Mouse (Mus musculus) thymus, postnatal 36 days (tissue): ENCODE results near the gene Rfx5.
"Not testable (repeated sequence)": the region's sequence is repeated elsewhere in the genome, so short reads cannot be mapped to it uniquely, and the experiment has no call there.

Experiments used
- DNase-seq, 2 experiments: peaks; one replicate each; pipeline ENCODE4 v3.0.0; 2022; ENCODE audit warnings: mixed read lengths in 2 of 2

Rfx5 gene

DNA sequence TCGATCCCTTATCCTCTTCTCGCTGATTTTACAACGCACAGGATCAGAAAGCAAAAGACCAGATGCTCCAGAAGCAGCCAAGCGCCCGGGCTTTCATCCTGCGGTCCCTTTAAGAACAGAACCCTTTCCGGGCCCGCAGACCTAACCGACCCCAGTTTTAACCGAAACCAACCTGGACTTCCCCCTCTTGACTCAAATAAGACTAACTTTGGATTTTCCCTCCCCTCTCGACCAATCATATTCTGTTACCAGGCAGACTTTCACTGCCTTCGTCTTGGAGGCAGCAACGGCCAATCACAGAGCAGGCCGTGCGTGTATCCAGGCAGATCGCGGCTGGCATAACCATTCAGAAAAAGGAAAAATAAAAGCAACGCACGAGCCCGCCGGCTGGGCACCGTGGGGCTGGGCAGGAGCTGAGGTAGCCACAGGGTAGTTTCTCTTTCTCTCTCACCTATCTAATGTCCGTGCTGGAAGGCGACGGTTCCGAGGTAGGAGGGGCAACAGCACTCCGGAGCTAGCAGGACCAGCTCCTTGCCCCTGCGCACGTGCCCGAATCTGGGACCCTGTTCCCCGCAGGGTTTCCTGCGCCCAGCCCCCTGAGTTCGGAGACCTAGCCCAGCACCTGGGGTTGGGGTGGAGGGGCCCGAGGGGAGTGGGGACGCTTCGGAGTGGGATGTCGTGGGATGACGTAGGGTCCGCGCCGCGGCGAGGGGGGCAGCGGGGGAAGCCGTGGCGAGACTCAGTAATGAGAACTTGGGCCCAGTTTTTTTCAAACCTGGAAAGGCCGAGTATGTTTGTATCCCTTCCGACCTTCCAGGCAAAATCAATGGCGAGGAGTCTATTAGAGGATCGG lies at the start of gene Rfx5:
Gene Rfx5 (plus strand): TSS at position 312 of the 853 bp plus-strand sequence.
- peak; percentile 86 to 89 for DNase-seq

DNA sequence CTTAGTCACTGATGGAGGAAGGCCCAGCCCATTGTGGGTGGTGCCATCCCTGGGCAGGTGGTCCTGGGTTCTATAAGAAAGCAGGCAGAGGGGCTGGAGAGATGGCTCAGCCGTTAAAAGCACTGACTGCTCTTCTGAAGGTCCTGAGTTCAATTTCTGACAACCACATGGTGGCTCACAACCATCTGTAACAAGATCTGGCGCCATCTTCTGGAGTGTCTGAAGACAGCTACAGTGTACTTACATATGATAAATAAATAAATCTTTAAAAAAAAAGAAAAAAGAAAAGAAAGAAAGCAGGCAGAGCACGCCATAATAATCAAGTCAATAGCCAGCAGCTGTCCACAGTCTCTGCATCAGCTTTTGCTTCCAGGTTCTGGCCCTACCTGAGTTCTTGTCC lies 49.1 kb upstream of the Rfx5 start:
- DNase-seq, result not testable (repeated sequence)

- no peak for DNase-seq
Measured at GRCm38 (mm10) chr3:94906482-94906881, 47.4 kb upstream of the Rfx5 start.

GRCm38 (mm10) chr3:94911050-94911693 lies 42.7 kb upstream of the Rfx5 start:
- no peak for DNase-seq

- no peak for DNase-seq
Measured at GRCm38 (mm10) chr3:94913801-94914200, 40.1 kb upstream of the Rfx5 start.

- peak in 1 of 2 experiments; percentile 9 for DNase-seq
Measured at GRCm38 (mm10) chr3:94915903-94916741, 37.8 kb upstream of the Rfx5 start.

DNA sequence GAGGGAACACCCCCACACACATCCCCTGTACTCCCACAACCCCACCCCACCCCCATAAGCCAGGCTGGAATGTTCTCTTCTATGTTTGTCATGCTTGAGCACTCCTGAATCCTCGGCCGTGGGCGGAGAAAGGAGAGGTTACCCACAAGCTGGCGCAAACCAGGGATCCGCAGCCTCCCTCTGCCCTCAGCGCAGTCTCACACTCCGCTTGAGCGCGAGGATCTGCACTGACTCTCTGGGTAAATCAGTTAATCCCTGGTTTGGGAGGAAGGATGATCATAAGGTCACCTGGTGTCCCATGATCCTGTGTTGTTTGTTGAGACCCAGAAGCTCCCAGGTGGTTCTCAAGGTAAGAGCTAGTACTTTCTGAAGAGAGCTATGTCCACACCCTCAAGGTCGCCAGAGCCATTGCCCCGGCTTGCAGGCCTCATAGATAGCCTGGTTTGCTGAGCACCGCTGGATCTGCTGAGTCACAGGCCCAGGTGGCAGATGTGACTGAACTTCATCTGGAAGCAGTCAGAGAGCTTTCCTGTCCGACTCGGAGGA lies 36.0 kb upstream of the Rfx5 start:
- no peak for DNase-seq

DNA sequence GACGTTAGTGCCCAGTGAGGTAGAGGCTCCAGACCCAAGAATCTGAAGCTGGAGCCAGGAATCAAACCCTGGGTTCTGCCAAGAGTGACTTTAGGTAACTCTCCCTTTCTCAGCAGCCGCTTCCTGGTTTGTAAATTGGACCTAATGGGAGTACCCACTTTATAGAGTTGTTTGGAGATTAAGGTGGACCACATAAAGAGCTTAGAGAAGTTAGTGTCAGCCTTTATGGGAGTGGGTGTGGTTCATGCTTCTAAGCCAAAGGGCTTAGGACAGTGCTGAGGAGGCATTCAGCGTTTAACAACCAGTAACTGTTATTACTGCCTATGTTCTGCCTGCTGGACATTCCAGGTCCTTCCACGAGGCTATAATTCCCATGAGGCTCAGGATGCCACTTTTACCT lies 35.0 kb upstream of the Rfx5 start:
- no peak for DNase-seq

- DNase-seq, result no peak
Measured at GRCm38 (mm10) chr3:94921104-94921503, 32.8 kb upstream of the Rfx5 start.

- no peak for DNase-seq
Measured at GRCm38 (mm10) chr3:94922333-94922732, 31.5 kb upstream of the Rfx5 start.

GRCm38 (mm10) chr3:94924688-94925087 lies 29.2 kb upstream of the Rfx5 start:
- DNase-seq, result no peak

- not testable (repeated sequence) for DNase-seq
Measured at GRCm38 (mm10) chr3:94926301-94926736, 27.6 kb upstream of the Rfx5 start.

DNA sequence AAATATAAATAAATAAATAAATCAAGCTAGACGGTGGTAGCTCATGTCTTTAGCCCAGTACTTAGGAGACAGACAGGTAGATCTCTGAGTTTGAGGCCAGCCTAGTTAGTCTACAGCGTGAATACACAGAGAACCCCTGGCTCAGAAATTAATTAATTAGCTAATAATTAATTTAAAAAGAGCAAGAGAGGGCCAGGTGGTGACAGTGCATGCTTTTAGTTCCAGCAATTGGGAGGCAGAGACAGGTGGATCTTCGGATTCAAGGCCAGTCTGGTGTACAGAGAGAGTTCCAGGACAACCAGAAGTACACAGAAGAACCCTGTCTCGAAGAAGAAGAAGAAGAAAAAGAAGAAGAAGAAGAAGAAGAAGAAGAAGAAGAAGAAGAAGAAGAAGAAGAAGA lies 24.9 kb upstream of the Rfx5 start:
- DNase-seq, result not testable (repeated sequence)

GRCm38 (mm10) chr3:94930386-94931266 lies 23.2 kb upstream of the Rfx5 start:
- DNase-seq, result not testable (repeated sequence)

DNA sequence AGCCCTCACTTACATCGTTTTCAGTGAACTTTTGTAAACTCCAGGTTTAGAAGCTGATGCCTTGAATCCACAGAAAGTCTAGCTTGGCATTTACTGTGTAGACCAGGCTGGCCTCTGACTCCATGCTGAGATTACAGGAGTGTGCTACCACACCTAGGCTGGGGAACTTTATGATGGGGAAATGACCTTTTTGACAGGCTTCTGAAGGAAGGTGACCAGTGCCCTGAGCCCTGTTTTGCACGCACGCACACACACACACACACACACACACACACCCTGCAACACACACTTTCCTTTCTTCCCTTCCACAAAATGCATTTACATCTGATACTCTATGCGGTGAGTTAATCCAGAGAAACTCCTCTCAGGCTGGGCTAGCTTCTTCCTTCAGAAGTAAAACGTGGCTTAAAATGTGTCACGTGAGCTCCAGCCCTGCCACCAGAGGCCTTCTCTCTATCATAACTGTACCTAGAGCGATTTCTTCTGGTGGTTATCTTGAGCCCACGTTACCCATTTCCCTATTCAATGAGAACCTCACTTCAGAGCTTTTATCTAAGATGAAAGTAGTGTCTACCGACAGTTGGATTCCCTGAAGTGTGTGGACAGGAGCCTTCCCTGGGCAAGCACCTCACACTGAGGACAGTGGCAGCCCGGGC lies 22.3 kb upstream of the Rfx5 start:
- DNase-seq, result not testable (repeated sequence)

DNA sequence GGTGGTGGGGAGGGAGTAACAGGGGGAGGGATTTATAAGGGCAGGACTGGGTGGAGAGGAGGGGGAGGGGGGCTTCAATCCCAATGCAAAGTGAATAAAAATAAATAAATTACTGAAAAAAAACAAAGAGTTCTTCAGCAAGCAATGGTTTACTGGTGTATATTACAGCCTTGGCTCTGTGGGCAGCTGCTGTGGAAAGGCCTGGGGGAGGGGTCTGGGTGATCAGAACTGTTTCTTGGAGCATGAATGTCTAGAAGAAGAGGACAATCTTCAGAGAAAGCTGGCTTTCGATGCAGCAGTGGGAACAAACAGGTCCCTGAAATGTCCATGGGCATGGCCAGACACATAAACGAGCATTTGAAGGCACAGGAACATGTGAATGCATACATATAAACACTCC lies 21.6 kb upstream of the Rfx5 start:
- not testable (repeated sequence) for DNase-seq

DNA sequence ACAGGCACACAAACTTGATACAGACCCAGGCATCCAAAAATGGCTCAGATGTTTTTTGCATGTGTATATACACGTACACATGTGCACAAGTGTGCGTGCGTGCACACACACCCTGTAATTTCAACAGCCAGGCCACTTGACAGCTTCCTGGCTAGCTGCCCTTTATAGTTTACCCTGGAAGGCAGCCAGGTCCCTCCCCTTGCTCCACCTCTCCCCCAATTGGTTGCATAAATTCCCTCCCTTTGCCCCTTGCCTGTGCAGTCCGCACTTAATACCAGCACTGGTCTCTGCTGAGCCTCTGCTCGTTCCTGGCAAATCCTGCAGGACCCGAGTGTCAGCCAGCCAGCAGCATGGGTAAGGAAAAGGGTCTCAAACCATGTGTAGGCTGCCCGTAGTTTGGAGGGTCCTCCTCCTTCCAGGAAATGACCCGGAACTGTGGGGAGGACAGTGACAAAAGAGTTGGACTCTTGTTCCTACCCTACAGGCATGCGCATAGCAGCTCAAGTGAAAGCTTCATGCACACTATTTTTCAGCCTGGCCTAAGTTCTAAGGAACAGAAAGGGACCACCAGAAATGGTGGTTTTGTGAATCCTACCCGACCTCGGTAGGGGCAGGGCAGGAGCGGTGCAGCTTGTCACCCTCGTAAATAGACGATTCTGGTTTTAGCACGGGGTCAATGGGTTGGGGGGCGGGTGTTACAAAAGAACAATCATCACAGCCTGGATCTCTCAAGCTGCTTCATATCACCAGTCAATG lies 20.9 kb upstream of the Rfx5 start, which contains the start of gene Selenbp1:
Gene Selenbp1 (plus strand): TSS at position 248 of the 756 bp plus-strand sequence.
- no peak for DNase-seq

DNA sequence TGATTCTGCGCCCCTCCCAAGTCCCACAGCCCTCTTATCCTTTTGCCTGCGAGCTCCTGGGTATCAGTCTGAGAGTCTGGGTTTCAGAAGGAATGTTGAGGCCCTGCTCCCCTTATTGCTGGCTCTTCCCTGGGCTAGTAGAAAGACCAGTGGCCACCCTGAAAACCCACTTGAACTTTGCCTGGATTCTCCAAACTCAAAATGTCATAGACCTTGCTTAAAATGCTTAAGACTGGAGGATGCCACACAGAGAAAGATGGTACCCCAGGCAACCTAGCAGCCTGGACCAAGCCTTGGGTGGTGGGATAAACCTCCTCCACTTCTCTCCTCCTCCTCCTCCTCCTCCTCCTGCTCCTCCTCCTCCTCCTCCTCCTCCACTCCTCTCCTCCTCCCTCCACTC lies 20.3 kb upstream of the Rfx5 start:
- DNase-seq, result not testable (repeated sequence)

- not testable (repeated sequence) for DNase-seq
Measured at GRCm38 (mm10) chr3:94934564-94934963, 19.3 kb upstream of the Rfx5 start.

- DNase-seq, result not testable (repeated sequence)
Measured at GRCm38 (mm10) chr3:94935332-94935731, 18.5 kb upstream of the Rfx5 start.
